Mouse (Mus musculus) c-Kit-positive CD71-negative TER-119-negative erythroid progenitor cells, embryonic 14.5 days (primary cell): ENCODE measurements around the gene Fli1.

Experiments
- DNase-seq: peaks from one replicate; pipeline ENCODE4 v3.0.0-alpha.2; 2013; ENCODE audit warnings: low read depth

Fli1 gene

DNA sequence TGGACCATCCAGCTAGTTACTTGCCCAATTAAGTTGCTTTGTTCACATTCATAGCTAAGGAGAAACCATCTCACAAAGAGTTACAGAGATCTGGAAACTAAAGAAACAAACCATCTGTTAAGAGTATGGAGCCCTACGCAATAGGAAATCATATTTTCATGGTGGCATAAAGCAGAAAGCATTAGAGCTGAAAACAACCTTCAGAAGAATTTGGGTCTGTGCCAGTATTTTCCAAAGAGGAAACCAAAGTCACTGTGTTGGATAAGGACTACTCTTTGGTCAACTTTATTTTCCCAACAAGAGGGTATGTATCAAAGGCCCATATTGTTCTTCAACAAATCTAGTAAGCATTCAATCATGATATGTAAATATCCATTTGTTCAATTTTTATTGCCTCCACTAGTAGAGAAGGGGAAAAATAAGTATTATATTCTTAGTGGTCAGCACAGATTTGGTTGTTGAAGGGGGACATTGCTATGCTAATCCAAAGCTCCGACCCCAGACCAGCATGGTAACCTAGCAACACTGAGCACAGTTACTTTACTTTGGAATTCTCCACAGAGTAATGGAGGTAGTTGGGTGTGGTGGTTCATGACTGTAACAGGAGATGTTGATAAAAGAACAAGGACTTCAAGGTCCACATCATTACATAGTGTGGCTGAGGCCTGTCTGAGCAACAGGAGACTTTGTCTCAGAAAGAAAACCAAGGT lies 20.0 kb downstream of the Fli1 start:
- no peak for DNase-seq

DNA sequence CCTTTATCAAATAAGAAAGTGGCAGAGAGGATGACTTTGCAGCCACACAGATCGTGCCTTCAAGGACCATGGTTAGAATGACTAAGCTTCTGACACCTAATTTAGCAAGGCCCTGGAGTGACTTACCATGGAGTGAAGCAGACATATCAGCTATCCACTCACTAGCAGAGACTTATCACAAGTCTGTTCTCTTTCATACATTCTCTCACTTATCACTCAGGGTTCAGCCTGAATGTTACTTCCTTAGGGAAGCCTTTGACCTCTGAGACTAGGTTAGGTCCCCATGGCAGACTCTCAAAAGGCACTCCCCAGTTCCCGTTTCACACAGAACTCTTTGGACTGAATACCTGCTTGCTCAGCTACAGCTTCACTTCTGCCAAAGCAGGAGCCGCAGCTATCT lies 21.3 kb downstream of the Fli1 start:
- no peak for DNase-seq

DNA sequence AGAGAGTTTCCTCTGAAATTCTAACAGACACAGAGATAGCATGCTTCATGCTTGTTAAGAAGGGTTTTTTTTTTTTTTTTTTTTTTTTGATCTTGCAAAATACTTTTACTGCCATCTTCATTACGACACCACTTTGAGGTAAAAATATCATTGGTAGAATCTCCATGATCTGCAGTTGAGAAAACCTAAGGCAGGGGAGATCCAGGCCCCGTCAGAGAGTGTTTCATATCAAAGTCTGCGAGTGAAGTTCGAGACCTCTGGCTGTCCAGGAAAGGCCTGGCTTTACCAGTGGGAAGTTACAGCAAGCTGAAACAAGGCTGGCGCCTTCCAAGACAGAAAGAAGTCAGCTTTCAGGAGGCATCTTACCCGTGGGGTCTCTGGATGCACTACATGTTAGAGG lies 21.8 kb downstream of the Fli1 start:
- no peak for DNase-seq

DNA sequence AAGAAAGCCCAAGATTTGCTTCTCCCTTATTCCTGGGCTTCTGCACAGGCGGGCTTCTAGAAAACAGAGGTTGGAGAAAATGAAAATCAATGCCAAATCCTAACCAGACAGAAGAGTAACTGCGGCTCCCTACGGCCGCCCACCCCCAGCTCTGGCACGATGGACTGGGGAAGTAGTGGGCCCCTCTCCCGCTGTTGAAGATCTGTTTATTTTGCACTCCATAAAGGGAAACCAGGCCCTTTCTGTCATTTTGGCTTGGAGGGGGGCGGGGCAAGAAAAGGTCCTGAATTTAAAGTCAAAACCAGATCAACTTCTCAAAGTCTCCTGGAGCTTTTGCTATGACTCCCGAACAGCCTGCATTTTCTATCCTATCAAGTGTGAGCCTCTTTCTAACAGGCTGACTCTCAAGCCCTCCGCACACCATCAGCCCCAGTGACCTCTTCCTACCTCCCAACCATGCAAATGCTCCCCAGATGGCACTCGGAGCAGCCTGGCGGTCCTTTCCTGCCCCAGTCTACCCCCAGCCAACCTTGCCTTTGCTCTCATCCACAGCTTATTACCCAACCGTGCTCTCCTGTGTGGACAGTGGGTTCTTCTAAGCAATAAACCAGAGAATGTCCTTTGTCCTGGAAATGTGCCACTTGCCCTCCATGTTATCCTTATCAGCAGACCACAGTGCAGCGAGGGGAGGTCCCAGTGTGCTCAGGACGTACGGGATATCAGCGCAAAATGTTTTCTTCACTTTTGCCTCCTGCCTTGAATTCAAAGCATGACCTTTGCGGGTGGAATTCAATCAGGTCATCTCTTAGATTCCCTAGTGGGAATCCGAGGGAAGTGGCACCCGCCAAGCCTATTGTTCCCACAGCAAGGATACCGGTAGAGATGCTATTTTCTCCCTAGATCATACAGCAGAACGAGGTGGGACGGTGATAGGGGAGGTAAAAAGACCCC lies 23.3 kb downstream of the Fli1 start:
- no peak for DNase-seq

DNA sequence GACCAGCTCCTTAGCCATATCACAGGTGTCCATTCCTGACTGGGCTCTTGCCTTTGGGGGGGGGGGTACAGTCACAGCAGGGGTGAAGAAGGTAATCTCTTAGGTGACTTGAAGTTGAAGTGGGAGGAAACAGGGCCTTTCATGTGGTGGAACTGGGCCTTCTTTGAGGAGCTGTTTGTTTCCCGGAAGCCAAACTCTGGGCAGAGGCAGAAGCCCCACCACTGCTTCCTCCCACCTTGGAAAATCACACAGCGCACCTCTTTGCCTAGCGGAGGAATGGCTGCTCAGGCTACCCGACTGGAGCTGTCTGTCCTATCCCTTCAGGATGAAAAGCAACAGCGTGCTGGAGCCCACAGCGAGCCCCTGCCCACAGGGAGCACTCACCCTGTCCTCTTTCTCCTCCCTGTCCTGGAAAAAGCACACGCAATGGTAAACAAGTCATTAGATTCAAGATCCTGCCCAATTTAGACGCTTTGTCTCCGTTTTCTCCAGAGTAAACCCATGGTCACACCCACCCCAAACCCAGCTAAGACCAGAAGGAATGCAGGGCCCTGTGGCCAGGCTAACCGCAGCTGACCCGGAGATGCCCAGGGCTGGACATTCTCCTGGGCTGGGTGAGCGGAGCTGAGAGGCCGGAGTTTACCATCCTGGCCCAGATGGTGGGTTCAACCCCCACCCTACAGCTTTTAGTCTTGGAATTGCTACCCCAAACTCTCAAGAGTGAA lies 24.1 kb downstream of the Fli1 start:
- DNase-seq, result no peak

DNA sequence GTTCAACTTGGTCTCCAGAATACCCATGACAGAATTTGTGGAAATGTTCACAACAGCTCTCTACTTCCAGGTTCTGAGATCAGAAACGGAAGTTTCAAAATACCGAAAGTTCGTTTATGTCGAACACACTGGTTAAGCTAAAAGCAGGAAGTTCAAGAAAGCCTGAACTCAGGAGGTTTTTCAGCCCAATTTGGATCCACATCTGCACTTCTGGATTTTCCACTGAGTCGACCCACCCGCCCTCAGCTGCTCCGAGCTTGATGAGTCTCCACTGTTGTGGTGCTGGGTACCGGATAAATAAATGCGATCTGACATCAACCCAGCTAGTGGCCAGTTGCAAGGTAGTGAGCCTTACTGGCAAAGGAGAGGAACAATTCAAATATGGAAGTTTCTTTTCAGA lies 26.0 kb downstream of the Fli1 start:
- no peak for DNase-seq

DNA sequence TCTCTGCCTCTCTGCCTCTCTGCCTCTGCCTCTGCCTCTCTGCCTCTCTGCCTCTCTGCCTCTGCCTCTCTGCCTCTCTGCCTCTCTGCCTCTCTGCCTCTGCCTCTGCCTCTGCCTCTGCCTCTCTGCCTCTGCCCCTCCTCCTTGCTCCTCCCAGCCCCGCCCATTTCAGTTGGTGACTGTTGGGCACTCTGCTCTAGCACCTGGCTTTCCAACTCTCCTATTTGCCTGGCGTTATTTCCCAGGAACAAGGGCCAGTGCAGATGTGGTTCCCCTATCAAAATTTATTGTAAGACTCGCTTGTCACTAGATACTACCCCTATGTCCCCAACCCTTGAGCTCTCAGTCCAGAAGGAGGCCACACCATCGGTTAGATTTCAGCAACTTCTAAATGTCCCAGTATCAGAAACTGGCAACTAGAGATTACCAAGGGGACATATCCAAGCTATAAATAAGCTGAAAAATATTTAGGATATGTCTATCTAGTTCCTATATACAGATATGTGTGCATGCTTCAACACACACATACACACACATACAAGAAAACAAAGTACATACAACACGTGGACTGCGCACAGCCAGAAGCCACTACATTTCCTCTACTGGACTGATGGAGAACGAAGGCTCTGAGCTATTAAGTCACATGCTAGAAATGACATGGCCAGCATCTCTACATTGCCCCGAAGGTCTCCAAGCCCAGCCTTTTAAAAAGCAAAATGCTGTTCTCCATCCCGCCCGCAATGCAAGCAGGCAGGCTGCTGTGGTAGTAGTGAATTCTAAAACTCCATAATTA lies 26.6 kb downstream of the Fli1 start:
- DNase-seq, result no peak

DNA sequence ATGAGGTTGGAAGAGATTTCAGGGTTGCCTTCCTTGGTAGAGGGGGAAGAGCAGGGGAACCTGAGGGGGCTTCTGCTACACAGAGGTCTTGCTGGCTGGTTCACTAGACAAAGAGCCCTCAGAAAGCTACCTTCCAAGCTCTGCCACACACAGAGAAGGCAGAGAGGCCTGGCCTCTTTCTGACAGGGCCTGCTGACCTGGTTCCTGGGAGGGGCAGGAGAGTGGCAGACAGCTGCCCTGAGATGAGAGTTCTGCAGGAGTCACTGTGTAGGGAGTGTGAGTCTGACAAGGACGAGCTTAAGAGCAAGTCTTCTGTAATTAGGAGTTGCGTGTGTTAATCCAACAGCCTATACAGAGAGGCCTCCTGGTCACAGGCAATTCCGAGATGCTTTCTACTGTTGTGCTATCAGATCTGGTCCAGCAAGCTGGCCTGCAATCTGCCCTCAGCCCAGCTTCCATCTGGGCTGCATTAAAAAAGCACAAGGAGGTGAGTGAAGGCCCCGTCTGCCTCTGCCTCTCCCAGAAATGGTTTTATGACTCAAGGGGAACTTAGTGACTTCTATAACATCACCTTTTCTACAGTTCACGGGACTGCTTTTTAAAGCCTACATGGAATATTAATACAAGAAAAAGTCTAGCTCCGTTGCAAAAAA lies 28.1 kb downstream of the Fli1 start:
- DNase-seq, result no peak

DNA sequence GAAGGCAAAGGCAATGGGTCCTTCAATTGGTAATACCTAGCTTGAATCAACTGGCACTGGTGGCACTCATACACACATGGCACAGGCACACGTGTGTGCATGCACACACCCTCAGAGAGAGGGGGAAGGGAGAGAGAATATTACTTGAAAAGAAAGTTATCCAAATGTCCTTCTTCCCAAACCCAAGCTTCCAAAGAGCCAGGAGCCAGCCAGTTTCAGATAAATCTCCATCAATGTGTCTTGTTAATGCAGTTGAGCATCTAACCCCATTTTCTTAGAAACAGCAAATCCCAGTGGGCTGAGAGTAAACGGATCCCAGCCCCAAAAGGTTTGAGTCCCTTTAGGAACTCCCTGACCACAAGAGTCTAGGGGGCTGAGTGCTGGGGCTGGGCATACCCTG lies 29.2 kb downstream of the Fli1 start:
- no peak for DNase-seq

DNA sequence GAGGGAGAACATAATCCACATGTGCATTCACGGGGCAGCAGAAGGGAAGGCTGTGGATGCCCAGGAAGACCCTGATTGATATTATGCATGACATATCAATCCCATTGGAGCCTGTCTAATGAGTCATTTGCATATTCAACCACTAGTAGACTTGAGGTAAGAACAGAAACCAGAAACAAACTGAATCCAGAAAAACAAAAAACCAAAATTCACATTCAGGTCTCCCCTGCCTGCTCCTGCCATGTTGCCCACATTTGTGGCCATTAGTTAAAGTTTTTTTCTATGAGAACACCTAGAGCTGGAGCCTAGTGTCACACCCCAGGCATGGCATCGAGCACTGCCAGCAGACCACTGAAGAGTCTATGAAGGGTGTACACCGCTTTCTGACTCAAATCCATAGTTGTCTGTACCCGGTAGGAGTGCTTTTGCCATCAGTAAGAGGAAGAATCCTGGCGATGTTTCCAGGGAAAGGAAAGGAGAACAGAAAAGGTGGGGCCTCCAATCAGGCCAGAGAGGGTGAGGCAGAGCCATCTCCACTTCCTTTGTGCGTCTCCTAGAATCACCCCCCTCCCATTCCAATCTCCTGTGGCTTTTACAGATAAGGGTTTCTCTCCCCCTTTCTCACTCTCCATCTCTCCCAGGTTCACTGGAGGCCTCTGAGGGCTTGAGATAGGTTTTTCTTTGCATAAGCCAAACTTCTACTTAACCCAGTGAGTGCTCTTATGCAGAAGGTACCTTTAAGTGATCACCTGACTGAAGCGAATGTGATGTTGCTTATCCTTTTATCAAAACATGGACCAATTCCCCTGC lies 32.0 kb downstream of the Fli1 start:
- DNase-seq, result no peak

DNA sequence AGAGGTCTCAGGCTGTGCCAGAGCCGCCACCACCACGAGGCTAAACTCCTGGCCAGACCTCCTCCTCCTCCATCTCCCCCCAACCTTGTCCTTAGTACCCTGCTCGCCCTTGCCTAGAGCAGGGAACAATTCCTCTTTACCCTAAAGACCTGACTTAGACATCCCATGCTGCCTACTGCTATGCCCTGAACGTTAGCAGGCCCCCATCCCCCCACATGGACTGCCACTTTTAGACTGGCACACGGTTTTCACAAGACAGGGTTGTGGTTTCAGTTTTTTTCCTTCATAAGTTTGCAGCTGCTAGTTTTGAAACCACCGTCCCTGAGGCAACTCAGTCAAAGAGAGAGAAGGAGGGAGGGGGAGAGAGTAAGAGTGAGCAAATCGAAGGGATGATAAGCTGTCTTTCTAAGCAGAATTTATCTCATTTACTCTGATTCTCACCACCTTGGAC lies 32.9 kb downstream of the Fli1 start:
- DNase-seq, result peak; percentile 64

DNA sequence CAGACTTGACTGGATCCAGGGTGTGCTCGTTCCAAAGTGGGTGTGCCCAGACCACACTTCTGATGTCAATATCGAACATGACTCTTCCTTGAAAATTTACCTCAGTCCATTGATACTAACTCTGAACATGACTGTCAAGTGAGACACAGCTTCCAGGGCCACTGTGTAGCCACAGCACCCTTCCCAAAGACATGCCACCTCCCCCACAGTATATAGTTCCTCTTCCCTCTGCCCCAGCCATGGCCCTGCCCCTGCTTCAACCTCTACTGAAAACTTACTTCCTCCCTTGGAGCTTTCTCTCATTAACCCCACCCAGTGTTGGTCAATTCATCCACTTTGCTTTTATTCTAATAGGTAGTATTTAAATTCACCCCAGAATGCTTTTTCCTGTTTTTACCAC lies 34.0 kb downstream of the Fli1 start:
- peak; percentile 70 for DNase-seq

DNA sequence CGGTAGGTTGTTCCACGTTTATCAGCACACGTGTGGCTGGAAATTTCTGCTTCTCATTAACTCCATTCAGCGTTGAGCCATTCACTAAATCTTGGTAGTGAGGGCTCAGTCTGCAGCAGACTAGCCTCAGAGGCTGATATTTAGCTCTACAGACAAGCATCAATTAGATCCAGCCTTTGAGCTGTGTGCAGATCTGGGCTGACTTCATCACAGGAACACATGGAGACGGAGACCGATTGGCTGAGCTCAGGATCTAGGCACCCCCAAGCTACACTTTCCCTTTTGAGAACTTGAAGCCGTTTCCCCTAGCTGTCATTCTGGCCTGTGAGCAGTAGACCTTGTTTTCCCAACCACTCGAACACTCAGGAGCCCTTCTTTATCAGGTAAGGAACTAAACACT lies 34.5 kb downstream of the Fli1 start:
- DNase-seq, result no peak

DNA sequence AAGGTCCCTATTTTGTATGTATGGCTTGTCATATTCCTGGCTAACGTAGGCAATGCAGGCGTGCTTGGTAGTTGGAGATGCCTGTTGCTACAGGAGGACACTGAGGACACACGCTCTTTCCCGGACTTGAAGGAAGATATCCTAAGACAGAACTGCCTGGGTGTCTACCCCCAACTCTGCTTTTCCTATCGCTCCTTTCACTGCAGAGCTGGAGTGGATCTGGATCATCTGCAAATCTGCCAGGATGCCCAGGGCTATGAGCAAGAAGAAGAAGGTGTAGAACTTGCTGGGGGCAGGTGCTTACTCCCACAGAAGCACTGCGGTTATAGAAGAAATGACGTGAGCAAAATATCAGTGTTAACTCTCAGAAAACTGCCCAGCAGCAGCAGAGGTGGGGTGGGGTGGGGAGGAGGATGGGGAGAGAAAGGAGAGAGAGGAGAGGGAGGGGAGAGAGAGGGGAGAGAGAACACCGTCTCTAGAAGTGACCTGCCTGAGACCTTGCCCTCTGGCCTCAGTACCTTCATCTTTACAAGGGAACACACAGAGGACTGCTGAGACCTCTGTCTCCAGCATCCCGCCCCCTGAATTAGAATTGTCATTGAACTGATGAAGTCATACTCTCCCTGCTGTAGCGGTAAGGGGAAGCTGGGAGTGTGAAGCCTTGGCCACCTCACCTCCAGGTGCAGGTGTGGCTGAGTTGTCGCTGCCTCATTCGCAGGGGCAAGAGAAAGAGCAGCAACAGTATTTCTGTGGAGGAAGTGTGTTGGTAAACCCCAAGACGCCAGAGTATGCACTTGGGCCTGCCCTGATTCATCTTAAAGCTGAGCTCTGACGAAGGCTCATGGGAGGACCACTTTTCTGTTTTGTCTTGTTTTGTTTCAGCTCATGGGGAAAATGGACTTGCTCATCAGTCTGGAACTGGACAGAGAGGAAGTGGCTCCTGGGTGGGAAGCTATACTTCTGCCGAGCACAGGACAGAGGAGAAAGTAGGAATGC lies 35.5 kb downstream of the Fli1 start:
- DNase-seq, result no peak

DNA sequence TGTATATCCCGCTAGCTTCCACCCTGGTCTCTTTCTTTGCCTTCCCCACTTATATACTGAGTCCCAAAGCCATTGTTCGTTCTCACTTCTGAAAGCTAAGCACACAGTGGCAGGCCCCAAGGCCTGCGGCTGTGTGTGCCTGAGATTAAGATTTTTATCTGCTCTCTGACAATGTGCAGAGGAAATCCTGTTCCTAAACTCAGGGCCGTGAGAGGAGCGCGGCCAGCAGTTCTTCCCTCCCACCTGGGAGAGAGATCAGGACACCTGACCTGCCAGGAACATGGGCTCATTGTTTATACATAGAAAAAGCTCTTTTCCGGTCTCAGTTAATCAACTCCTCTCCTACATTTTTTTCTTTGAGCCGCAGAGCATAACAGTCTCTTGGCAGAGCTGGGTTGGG lies 36.5 kb downstream of the Fli1 start:
- DNase-seq, result no peak

DNA sequence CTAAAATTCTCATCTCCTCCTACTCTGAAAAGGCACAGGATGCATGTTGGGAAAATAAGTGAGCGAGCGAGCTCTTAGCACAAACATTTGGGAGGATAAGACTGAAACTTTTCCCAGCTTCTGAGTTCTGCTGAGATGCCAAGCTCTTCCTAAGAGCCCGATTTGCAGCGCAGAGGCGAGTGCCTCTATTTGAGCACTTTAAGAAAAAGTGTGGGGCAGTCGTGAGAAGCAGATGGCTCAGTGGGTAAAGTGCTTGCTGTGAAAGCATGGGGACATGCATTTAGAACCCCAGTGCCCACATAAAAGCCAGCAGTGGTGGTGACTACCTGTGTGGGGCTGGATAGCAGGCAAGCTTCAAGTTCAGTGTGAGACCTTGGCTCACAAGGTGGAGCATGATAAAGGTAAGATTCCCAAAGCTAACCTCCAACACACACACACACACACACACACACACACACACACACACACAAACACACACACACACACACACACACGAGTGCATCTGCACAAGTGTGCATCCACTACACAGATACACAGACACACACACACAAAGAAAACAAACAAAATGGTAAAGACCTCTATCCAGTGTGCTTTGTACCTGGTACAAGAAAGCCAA lies 37.1 kb downstream of the Fli1 start:
- DNase-seq, result no peak

DNA sequence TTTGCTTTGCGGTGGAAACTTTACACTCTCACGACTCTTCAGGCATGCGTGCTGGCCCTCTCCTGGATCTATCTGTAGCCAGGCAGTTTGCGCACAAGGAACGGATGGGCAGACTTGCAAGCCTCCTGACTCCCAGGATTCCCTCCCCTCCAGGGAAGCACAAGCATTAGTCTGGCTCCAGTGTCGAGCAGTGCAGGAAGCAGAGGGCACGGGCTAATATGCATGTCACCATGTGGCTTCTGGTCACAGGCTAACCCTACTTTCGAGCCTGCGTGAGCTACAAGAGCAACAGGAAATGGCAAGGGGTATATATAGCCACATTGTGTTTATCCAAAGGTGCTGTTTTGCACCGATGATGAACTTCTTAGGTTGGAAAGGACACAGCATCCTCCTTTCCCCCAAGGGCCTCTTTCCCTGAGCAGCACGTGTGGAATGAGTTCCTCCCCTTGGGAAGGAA lies 38.6 kb downstream of the Fli1 start:
- DNase-seq, result no peak

DNA sequence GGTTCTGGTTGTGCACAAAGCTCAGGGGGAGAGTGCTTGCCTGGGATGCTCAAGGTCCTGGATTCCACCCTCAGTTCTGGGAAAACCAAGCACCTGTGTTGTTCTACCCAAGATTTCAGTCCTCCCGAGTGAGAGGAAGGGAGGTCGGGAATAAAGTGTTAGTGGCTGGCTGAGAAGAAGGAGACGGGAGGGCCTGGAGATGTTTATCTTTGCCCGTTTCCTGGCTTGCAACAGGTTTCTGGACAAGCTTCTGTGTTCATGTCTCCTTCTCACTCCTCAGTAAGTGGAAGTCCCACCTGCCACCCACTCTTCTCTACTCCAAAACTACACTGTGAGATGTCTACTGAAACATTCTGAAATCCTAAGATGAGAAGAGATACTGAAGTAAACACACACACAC lies 39.2 kb downstream of the Fli1 start:
- no peak for DNase-seq
